Mouse (Mus musculus) midbrain, embryonic 16.5 days (tissue): ENCODE results near the gene Ip6k2. TPM values are rescaled to one million over a fixed set of nuclear protein-coding genes. Genes with fewer than 3 reads are reported as not detected.
A peak's percentile ranks its signal among the peaks of the same experiment; 100 is the strongest.

Source experiments
- ATAC-seq: fragments of 200-750 bp; cut with Nextera tagmentation; 2 replicates; pipeline ENCODE4 v1.8.0; 2017; ENCODE audit warnings: moderate TSS enrichment
- H3K27ac ChIP-seq: fragments of 300-500 bp; sonication (generic); 2 replicates; pipeline ENCODE4 v1.5.1; 2014; ENCODE audit warnings: mild to moderate bottlenecking, low read length, mixed read lengths
- H3K27me3 ChIP-seq: fragments of 300-500 bp; sonication (generic); 2 replicates; pipeline ENCODE4 v1.6.1; 2014; ENCODE audit warnings: low read depth, low read length, mixed read lengths; ENCODE audit not compliant: control insufficient read depth, insufficient read depth
- H3K36me3 ChIP-seq: fragments of 300-500 bp; sonication (generic); 2 replicates; pipeline ENCODE4 v1.6.1; 2014; ENCODE audit warnings: mild to moderate bottlenecking, low read length, moderate library complexity, mixed read lengths; ENCODE audit not compliant: control insufficient read depth, insufficient read depth
- H3K4me1 ChIP-seq: fragments of 300-500 bp; sonication (generic); 2 replicates; pipeline ENCODE4 v1.6.1; 2014; ENCODE audit warnings: mild to moderate bottlenecking, low read length, mixed read lengths; ENCODE audit not compliant: control insufficient read depth, insufficient read depth
- H3K4me2 ChIP-seq: fragments of 300-500 bp; sonication (generic); 2 replicates; pipeline ENCODE4 v1.6.1; 2014; ENCODE audit warnings: mild to moderate bottlenecking, low read length, mixed read lengths
- H3K4me3 ChIP-seq: fragments of 300-500 bp; sonication (generic); 2 replicates; pipeline ENCODE4 v1.5.1; 2014; ENCODE audit warnings: low read depth, mild to moderate bottlenecking, low read length, moderate library complexity, mixed read lengths
- H3K9ac ChIP-seq: fragments of 300-500 bp; sonication (generic); 2 replicates; pipeline ENCODE4 v1.6.1; 2014; ENCODE audit warnings: low read depth, low read length, mixed read lengths
- H3K9me3 ChIP-seq: fragments of 300-500 bp; sonication (generic); replicated peaks from 2 replicates; pipeline ENCODE4 v1.6.1; 2014; ENCODE audit warnings: mild to moderate bottlenecking, low read length, mixed read lengths; ENCODE audit not compliant: control insufficient read depth, poor library complexity, severe bottlenecking
- WGBS: fragments of 180-500 bp; shearing (Covaris S2); extraction: QIAGEN DNeasy Blood & Tissue Kit; methylation state at CpG from one replicate; pipeline ENCODE4 v1.1.7; 2014; 5-methylcytosine and 5-hydroxymethylcytosine counted together
- polyA plus RNA-seq: library from polyadenylated mRNA; unstranded; fragments of >200 nt; fragmentation: Nextera tagmentation; extraction: Ambion mirVana; gene quantifications from 2 replicates; pipeline ENCODE4 v1.2.1, GENCODE M21; 2015

Ip6k2 gene
- polyA plus RNA-seq, 1 experiment from 2014 or later, result 222 TPM

DNA sequence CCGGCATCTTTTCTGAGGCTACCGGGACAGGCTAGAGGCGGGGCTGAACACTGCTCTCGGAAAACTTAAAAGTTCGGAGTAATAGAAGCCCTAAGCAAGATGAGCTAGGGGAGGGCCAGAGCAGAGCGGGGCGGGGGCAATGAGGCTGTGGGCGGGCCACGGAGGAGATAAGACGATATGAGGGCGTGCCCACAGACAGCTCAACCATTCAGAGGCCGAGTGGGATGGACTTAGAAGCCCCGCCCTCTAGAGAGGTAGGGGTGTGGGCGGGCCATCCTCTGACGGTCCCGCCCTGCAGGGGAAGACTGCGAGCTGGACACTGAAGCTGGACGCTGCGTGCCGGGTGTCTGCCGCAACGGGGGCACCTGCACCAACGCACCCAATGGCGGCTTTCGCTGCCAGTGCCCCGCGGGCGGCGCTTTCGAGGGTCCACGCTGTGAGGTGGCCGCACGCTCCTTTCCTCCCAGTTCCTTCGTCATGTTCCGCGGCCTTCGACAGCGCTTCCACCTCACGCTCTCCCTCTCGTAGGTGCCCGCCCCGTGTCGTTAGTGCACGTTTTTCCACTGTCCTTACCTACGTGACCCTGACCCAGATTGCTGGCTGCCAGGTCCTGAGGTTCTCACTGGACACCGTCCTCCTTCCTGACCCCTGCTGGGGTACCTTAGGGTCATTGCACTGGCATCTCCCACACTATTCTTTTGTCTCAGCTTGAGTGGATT is 49.0 kb downstream of the Ip6k2 start:
- Histone ChIP-seq H3K36me3 (peaks cover 76% of the 10 kb centered on the region), H3K4me3 (peak overlapping the region; percentile 24), H3K4me2 (peak overlapping the region; percentile 51), H3K27ac (no peak overlapping the region), H3K27me3 (no peaks in the 10 kb centered on the region; the same call in 1 of the 2 replicates), H3K4me1 (peaks cover 39% of the 10 kb centered on the region), H3K9ac (0 out of 2 replicates have a peak overlapping the region, but pooled peaks have one; percentile 3), H3K9me3 (no peaks in the 10 kb centered on the region)
- ATAC-seq, result peak; percentile 76
- 7% methylated on average over 39 of the region's 46 CpGs for WGBS

DNA sequence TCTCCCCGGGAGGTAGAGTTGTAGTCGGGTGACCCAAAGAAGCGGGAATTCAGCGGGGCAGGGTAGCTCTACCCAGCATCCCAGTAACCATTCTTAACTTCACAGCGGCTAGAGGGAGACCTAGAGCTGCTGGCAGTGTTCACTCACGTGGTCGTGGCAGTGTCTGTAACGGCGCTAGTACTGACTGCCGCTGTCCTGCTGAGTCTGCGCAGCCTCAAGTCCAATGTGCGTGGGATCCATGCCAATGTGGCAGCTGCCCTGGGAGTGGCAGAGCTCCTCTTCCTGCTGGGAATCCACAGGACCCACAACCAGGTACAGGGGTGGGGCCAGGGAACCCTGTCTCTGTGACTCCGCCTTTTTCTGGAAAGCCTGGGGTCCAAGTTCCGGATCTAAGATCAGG is 59.4 kb downstream of the Ip6k2 start:
- 15% methylated on average over 14 of the region's 14 CpGs for WGBS
- ATAC-seq, result no peak
- H3K27ac ChIP-seq, result no peak overlapping the region
- H3K27me3 ChIP-seq, result no peaks in the 10 kb centered on the region
- no peaks in the 10 kb centered on the region for H3K4me1 ChIP-seq
- H3K36me3 ChIP-seq, result peaks cover 72% of the 10 kb centered on the region
- no peak overlapping the region for H3K4me2 ChIP-seq
- H3K9ac ChIP-seq, result no peak overlapping the region
- no peaks in the 10 kb centered on the region for H3K9me3 ChIP-seq
- H3K4me3 ChIP-seq, result no peak overlapping the region

GRCm38 (mm10) chr9:108845390-108845789 is 61.8 kb downstream of the Ip6k2 start:
- no peak overlapping the region for H3K4me2 ChIP-seq
- H3K4me1 ChIP-seq, result no peaks in the 10 kb centered on the region
- H3K9ac ChIP-seq, result no peak overlapping the region
- WGBS, result 85% methylated on average over 5 of the region's 5 CpGs
- no peak overlapping the region for H3K4me3 ChIP-seq
- no peaks in the 10 kb centered on the region for H3K27me3 ChIP-seq
- H3K36me3 ChIP-seq, result peaks cover 67% of the 10 kb centered on the region
- H3K27ac ChIP-seq, result no peak overlapping the region
- H3K9me3 ChIP-seq, result no peaks in the 10 kb centered on the region
- ATAC-seq, result no peak

GRCm38 (mm10) chr9:108847374-108847773 is 63.8 kb downstream of the Ip6k2 start:
- Histone ChIP-seq H3K27ac (no peak overlapping the region), H3K9ac (no peak overlapping the region), H3K9me3 (no peaks in the 10 kb centered on the region), H3K27me3 (no peaks in the 10 kb centered on the region), H3K4me2 (no peak overlapping the region), H3K4me1 (no peaks in the 10 kb centered on the region), H3K36me3 (peaks cover 58% of the 10 kb centered on the region), H3K4me3 (no peak overlapping the region)
- 88% methylated on average over 4 of the region's 4 CpGs for WGBS
- ATAC-seq, result no peak

DNA sequence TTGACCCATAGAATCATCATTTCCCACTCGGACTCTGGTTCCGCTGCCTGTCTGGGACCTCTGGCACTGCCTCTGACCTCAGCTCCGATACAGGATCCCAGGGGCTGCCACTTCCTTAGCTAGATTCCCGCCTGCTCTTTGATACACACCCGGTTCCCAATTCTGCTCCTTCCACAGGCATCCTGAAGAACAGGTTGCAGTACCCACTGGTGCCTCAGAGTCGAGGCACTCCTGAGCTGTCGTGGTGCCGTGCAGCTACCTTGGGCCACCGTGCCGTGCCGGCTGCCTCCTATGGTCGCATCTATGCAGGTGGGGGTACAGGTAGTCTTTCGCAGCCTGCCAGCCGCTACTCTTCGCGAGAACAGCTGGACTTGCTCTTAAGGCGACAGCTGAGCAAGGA is 64.8 kb downstream of the Ip6k2 start:
- Histone ChIP-seq H3K36me3 (peaks cover 52% of the 10 kb centered on the region), H3K27me3 (no peaks in the 10 kb centered on the region), H3K4me2 (no peak overlapping the region), H3K9me3 (no peaks in the 10 kb centered on the region), H3K4me1 (peaks cover 2% of the 10 kb centered on the region; the same call in 1 of the 2 replicates), H3K9ac (no peak overlapping the region), H3K27ac (no peak overlapping the region), H3K4me3 (no peak overlapping the region)
- WGBS, result 87% methylated on average over 17 of the region's 17 CpGs
- ATAC-seq, result no peak

- H3K9ac ChIP-seq, result peak within 1 kb of the TSS; percentile 67
- peak within 1 kb of the TSS; percentile 84 for H3K4me2 ChIP-seq
- 87% methylated on average over 3 of the region's 3 CpGs for WGBS
- H3K4me3 ChIP-seq, result peak within 1 kb of the TSS; percentile 71
- H3K4me1 ChIP-seq, result peaks cover 10% of the 10 kb centered on the region; the same call in 1 of the 2 replicates
- peak within 1 kb of the TSS; percentile 78 for H3K27ac ChIP-seq
- H3K9me3 ChIP-seq, result no peaks in the 10 kb centered on the region
- H3K36me3 ChIP-seq, result peaks cover 19% of the 10 kb centered on the region
- no peaks in the 10 kb centered on the region for H3K27me3 ChIP-seq
- ATAC-seq, result no peak
Observed at GRCm38 (mm10) chr9:108852976-108853375, 69.4 kb downstream of the Ip6k2 start, which contains the start of gene Slc26a6. Slc26a6 (plus strand) TSS chr9:108853283.

- 2% methylated on average over 25 of the region's 25 CpGs for WGBS
- peak; percentile 89 for ATAC-seq
- H3K27me3 ChIP-seq, result no peaks in the 10 kb centered on the region
- peaks cover 13% of the 10 kb centered on the region for H3K36me3 ChIP-seq
- H3K4me3 ChIP-seq, result peak overlapping the region; percentile 71
- H3K9me3 ChIP-seq, result no peaks in the 10 kb centered on the region
- peaks cover 10% of the 10 kb centered on the region; the same call in 1 of the 2 replicates for H3K4me1 ChIP-seq
- H3K9ac ChIP-seq, result peak overlapping the region; percentile 67
- peak overlapping the region; percentile 84 for H3K4me2 ChIP-seq
- H3K27ac ChIP-seq, result peak overlapping the region; percentile 78
Observed at GRCm38 (mm10) chr9:108853635-108854240, 70.1 kb downstream of the Ip6k2 start.

DNA sequence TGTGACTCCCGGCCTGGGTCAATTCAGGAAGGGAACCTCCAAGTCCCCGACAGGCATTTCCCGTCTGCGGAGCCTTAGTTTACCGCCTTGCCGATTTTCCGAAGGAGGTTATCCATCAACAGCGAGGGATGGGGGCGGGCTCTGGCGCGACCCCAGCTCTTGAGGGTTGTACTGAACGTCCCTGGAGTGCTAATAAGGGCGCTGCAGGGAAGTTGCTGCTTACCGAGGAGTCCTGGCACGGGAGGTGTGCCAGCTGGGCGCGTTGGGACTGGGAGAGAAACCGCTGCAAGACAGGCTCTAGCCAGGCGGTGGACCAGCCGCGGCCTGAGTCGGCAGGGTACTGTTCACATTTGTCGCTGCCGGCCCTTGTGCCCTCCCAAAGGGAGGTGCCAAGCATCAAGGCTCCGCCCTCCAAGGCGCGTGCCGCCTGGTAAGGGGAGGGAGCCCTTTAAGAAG is 70.7 kb downstream of the Ip6k2 start:
- Histone ChIP-seq H3K36me3 (peaks cover 8% of the 10 kb centered on the region), H3K4me2 (peak overlapping the region; percentile 84), H3K27me3 (no peaks in the 10 kb centered on the region), H3K9me3 (no peaks in the 10 kb centered on the region), H3K4me3 (peak overlapping the region; percentile 71), H3K27ac (peak overlapping the region; percentile 78), H3K9ac (peak overlapping the region; percentile 67), H3K4me1 (peaks cover 10% of the 10 kb centered on the region; the same call in 1 of the 2 replicates)
- peak; percentile 87 for ATAC-seq
- under 1% methylated on average over 28 of the region's 28 CpGs for WGBS

- ATAC-seq, result no peak
- Histone ChIP-seq H3K36me3 (peaks cover 8% of the 10 kb centered on the region), H3K9me3 (no peaks in the 10 kb centered on the region), H3K27me3 (no peaks in the 10 kb centered on the region), H3K27ac (no peak overlapping the region), H3K4me2 (peak overlapping the region; percentile 84; the same call in 1 of the 2 replicates), H3K4me1 (peaks cover 10% of the 10 kb centered on the region; the same call in 1 of the 2 replicates), H3K4me3 (no peak overlapping the region), H3K9ac (peak overlapping the region; percentile 8; the same call in 1 of the 2 replicates)
- 62% methylated on average over 5 of the region's 5 CpGs for WGBS
Observed at GRCm38 (mm10) chr9:108855335-108855734, 71.7 kb downstream of the Ip6k2 start.
